Mouse (Mus musculus) stomach, postnatal 0 days (tissue): ENCODE results near the gene Gapvd1.

Experiments used
- CTCF ChIP-seq: IDR thresholded peaks from 2 replicates; pipeline ENCODE4 v1.5.1; 2016; ENCODE audit warnings: antibody characterized with exemption, low read depth, mild to moderate bottlenecking, moderate library complexity
- EP300 ChIP-seq: optimal IDR thresholded peaks from 2 replicates; pipeline ENCODE3; 2016; ENCODE audit warnings: antibody characterized with exemption

GRCm38 (mm10) chr2:34638955-34639650, 115.9 kb downstream of the Gapvd1 start:
- TF ChIP-seq EP300: no peak
- peak; percentile 94 for TF ChIP-seq CTCF
